Mouse (Mus musculus) kidney, adult 8-10 months (tissue): ENCODE data around the gene Gm9736.
"Not testable (repeated sequence)": the region's sequence is repeated elsewhere in the genome, so short reads cannot be mapped to it uniquely, and the experiment has no call there.

Source experiments
- DNase-seq, 2 experiments: peaks; one replicate each; pipeline ENCODE4 v3.0.0; 2022

The Gm9736 gene

DNA sequence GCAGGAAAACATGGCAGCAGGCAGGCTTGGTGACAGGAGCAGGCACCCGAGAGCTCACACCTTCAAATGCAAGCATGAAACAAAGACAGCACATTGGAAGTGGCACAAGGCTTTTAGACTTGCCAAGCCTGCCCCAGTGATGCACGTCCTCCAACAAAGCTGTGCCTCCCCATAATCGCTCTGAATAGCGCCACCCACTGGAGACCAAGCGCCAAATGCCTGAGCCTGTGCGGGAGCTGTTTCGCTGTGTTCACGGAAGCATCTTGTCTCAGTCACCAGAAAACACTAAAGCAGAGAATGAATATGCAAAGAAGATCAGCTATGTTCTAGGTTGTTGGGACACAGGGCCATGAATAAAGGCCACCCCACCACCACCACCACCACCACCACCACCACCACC, 26.3 kb downstream of the Gm9736 start:
- no peak for DNase-seq

- DNase-seq, result not testable (repeated sequence)
Observed at GRCm38 (mm10) chr10:77720299-77720698, 30.9 kb downstream of the Gm9736 start, which contains the start of gene Krtap12-1. Gene Krtap12-1, plus strand, starts transcription at chr10:77720599.

GRCm38 (mm10) chr10:77715507-77715906, 35.6 kb downstream of the Gm9736 start, which contains the start of gene Gm10142:
Gene Gm10142, plus strand, starts transcription at chr10:77715807.
- no peak for DNase-seq

DNA sequence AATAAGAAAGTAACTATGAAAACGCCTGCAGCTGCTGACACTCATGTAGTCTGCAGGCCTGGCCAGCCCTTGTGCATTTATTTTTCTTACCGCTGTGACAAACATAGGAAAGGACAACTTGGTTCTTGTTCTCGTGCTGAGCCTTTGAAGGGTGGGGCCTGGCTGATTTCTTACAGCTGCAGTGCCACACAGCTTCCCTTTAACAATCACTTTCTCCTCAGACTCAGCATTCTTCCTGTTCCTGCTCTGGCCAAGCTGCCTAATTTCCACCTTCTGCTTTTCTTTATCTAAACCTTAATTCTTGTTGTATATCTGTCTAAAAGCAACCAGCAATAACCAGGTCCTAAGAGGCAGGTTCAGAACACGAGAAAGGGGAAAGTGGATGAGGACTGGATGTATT, 37.4 kb downstream of the Gm9736 start:
- DNase-seq, result no peak

DNA sequence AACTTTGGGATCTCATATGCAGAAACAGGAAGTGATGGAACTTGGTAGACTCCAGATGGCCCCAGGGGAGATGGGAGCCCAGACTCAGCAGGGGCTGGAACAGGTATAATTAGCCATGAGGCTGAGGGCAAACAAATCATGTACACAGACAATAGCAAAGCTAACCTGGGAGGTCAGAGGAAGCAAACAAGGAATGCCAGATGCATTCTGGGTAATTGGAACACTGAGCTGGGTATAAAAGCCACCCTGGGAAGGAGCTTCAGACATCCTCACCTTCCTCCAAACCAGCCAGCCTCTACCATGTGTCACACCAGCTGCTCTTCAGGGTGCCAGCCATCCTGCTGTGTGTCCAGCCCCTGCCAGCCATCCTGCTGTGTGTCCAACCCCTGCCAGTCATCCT, 40.0 kb downstream of the Gm9736 start, which contains the start of gene Gm10024:
Gene Gm10024 (plus strand): TSS at position 301 of the 400 bp plus-strand sequence.
- not testable (repeated sequence) for DNase-seq

DNA sequence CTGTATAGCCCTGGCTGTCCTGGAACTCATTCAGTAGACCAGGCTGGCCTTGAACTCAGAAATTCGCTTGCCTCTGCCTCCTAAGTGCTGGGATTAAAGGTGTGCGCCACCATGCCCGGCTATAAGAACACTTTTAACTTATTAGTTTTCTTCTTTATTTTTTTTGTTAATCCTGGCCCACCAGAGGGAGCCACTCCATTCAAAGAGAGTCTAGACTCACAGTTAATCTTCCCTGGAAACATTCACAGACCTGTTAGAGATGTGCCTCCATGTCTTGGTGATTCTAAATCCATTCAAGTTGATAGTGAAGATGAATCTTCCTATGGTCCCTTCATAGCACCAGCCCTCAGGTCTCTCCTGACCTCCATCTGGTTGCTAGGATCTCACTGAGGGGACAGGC, 41.3 kb downstream of the Gm9736 start:
- DNase-seq, result no peak

DNA sequence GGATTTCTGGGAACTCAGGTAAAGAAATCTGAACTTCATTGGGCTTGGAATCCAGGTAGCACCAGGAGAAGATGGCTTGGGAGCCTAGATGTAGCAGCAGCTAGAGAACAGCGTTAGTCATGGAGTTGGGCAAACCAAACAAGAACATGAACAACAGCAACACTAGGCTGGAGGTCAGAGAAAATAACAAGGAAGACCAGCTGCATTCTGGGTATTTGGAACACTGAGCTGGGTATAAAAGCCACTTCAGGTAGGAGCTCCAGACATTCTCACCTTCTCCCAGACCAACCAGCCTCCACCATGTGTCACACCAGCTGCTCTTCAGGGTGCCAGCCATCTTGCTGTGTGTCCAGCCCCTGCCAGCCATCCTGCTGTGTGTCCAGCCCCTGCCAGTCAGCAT, 44.8 kb downstream of the Gm9736 start, which contains the start of gene Gm10272:
Gene Gm10272 (plus strand): TSS at position 301 of the 400 bp plus-strand sequence.
- DNase-seq, result no peak
